Mouse (Mus musculus) bone marrow macrophage, adult 2 months (primary cell): ENCODE results near the gene Ccdc47.

Experiments
- CTCF ChIP-seq: IDR thresholded peaks from 2 replicates; pipeline ENCODE4 v1.5.1; 2012; ENCODE audit warnings: low read depth, mild to moderate bottlenecking, low read length, moderate library complexity
- POLR2A ChIP-seq: IDR thresholded peaks from 2 replicates; pipeline ENCODE4 v1.6.1; 2012; ENCODE audit warnings: mild to moderate bottlenecking, low read depth, low read length, borderline replicate concordance

DNA sequence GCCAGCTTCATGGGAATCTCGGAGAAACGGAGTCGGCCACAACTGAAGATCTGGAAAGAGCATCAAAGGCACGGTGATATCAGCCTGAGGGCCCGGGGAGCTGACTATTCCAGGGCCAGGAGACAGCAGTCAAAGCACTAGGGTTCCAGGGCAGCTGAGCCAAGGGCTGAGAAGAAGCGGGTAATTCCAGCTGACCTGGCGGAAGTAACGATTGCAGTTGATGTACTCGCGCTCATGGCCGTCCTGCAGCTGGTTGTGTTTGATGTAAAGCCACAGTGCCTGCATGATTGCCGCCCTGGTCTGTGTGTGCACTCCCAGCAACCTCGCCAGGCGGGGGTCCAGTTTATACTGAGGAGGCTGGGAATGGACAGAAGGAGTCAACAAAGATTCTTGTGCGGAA, 48.8 kb upstream of the Ccdc47 start:
- no peak for TF ChIP-seq POLR2A
- TF ChIP-seq CTCF = no peak
